Mouse (Mus musculus): ENCODE results near the gene Spem2. TPM values are rescaled to one million over a fixed set of nuclear protein-coding genes. Genes with fewer than 3 reads are reported as not detected.

Spem2 gene
- polyA plus RNA-seq, 1 experiment from 2014 or later: not detected

DNA sequence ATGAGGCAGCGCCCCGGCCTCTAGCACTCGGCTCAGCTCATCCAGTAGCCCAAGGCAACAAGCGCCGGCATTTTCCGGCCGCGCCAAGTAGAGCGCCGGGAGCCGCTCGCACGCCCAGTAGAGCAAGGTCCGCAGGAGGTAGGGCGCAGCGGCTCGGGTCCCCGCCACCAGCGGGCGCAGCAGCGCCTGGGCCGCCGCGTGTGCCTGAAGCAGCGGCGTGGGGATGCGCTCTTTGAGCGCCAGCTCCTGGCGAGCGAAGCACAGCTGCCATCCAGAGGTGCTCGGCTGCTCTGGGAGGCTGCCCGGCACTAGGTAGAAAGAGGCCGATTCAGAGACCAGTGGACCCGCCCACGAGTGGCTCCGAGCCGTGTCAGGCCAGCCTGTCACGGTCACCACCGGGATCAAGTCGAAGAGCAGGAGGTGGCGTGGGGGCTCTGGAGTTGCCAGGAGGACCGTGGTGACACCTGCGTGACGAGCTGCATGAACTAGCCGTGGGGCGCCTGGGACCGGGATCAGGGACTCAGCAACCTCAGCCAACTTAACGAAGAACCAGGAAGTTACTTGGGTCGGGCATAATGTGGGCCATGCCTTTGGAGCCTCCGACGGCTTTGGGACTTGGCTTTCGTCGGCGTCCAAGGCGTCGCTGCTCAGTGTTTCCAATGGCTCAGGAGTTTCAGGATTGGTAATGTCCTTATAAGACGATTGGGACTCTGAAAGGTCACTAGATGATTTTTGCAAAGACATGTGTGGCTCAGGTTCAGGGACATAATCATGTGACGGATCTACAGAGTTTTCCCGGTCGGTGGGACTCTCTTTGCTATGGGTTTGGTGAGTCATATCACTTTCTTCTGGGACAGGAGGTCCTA lies 14.2 kb downstream of the Spem2 start:
- Histone ChIP-seq H3K4me2 (peak overlapping the region; percentile 97), H3K36me3 (ENCODE audit: insufficient read depth) (no peaks in the 10 kb centered on the region), H3K9ac (peak overlapping the region; percentile 54), H3K27ac (ENCODE audit: low read depth) (0 out of 2 replicates have a peak overlapping the region, but pooled peaks have one; percentile 6), H3K9me3 (ENCODE audit: low read depth, low read length) (no peaks in the 10 kb centered on the region), H3K4me3 (ENCODE audit: low read depth, low read length) (peak overlapping the region; percentile 52), H3K4me1 (ENCODE audit: insufficient read depth) (peaks cover 38% of the 10 kb centered on the region), H3K27me3 (ENCODE audit: insufficient read depth, low read length) (peaks cover 45% of the 10 kb centered on the region)
- peak; percentile 62 for ATAC-seq (ENCODE audit: insufficient read depth)
- TF ChIP-seq CTCF (IDR thresholded peaks at IDR 0.05; ENCODE audit: low read depth): peak; percentile 51
- peak; percentile 88 for DNase-seq
- WGBS: 2% methylated on average over 60 of the region's 60 CpGs

- ATAC-seq (ENCODE audit: insufficient read depth): peak; percentile 8; the same call in 1 of the 2 replicates
- Histone ChIP-seq H3K9me3 (ENCODE audit: low read depth, low read length) (no peaks in the 10 kb centered on the region), H3K4me3 (ENCODE audit: low read depth, low read length) (peak overlapping the region; percentile 52), H3K27me3 (ENCODE audit: insufficient read depth, low read length) (peaks cover 45% of the 10 kb centered on the region), H3K9ac (peak overlapping the region; percentile 54), H3K27ac (ENCODE audit: low read depth) (0 out of 2 replicates have a peak overlapping the region, but pooled peaks have one; percentile 12), H3K4me2 (peak overlapping the region; percentile 97), H3K36me3 (ENCODE audit: insufficient read depth) (no peaks in the 10 kb centered on the region), H3K4me1 (ENCODE audit: insufficient read depth) (peaks cover 40% of the 10 kb centered on the region)
- no peak for DNase-seq
- WGBS: 3% methylated on average over 12 of the region's 12 CpGs
- TF ChIP-seq CTCF (IDR thresholded peaks at IDR 0.05; ENCODE audit: low read depth): no peak
Observed at GRCm38 (mm10) chr11:69803328-69803727, 14.9 kb downstream of the Spem2 start.

GRCm38 (mm10) chr11:69802648-69803105 lies 15.6 kb downstream of the Spem2 start:
- 0% methylated on average over 32 of the region's 33 CpGs for whole genome bisulfite sequencing
- ATAC-seq (ENCODE audit: insufficient read depth) (peak; percentile 13; the same call in 1 of the 2 replicates), DNase-seq (peak; percentile 88)
- Histone ChIP-seq H3K27me3 (ENCODE audit: insufficient read depth, low read length) (peaks cover 45% of the 10 kb centered on the region), H3K4me1 (ENCODE audit: insufficient read depth) (peaks cover 40% of the 10 kb centered on the region), H3K36me3 (ENCODE audit: insufficient read depth) (no peaks in the 10 kb centered on the region), H3K4me3 (ENCODE audit: low read depth, low read length) (peak overlapping the region; percentile 52), H3K9me3 (ENCODE audit: low read depth, low read length) (no peaks in the 10 kb centered on the region), H3K27ac (ENCODE audit: low read depth) (no peak overlapping the region), H3K9ac (peak overlapping the region; percentile 55), H3K4me2 (peak overlapping the region; percentile 97)
- TF ChIP-seq CTCF (IDR thresholded peaks at IDR 0.05; ENCODE audit: low read depth): no peak

GRCm38 (mm10) chr11:69801379-69801977 lies 16.8 kb downstream of the Spem2 start, which contains the start of gene Fgf11:
Gene Fgf11 (minus strand): TSS chr11:69801857.
- H3K9me3 ChIP-seq (ENCODE audit: low read depth, low read length): no peaks in the 10 kb centered on the region
- H3K36me3 ChIP-seq (ENCODE audit: insufficient read depth): no peaks in the 10 kb centered on the region
- TF ChIP-seq CTCF (IDR thresholded peaks at IDR 0.05; ENCODE audit: low read depth): no peak
- H3K27me3 ChIP-seq (ENCODE audit: insufficient read depth, low read length): peaks cover 45% of the 10 kb centered on the region
- peaks cover 40% of the 10 kb centered on the region for H3K4me1 ChIP-seq (ENCODE audit: insufficient read depth)
- peak within 1 kb of the TSS; percentile 71 for H3K27ac ChIP-seq (ENCODE audit: low read depth)
- DNase-seq: no peak
- peak within 1 kb of the TSS; percentile 55 for H3K9ac ChIP-seq
- peak within 1 kb of the TSS; percentile 97 for H3K4me2 ChIP-seq
- WGBS: under 1% methylated on average over 33 of the region's 33 CpGs
- no peak for ATAC-seq (ENCODE audit: insufficient read depth)
- peak within 1 kb of the TSS; percentile 52 for H3K4me3 ChIP-seq (ENCODE audit: low read depth, low read length)

GRCm38 (mm10) chr11:69800392-69801197 lies 17.7 kb downstream of the Spem2 start:
- peak; percentile 55 for ATAC-seq (ENCODE audit: insufficient read depth)
- peak overlapping the region; percentile 71 for H3K27ac ChIP-seq (ENCODE audit: low read depth)
- peak overlapping the region; percentile 55 for H3K9ac ChIP-seq
- peak overlapping the region; percentile 52 for H3K4me3 ChIP-seq (ENCODE audit: low read depth, low read length)
- H3K27me3 ChIP-seq (ENCODE audit: insufficient read depth, low read length): peaks cover 42% of the 10 kb centered on the region
- WGBS: under 1% methylated on average over 35 of the region's 36 CpGs
- peak overlapping the region; percentile 97 for H3K4me2 ChIP-seq
- TF ChIP-seq CTCF (IDR thresholded peaks at IDR 0.05; ENCODE audit: low read depth): no peak
- H3K9me3 ChIP-seq (ENCODE audit: low read depth, low read length): no peaks in the 10 kb centered on the region
- H3K36me3 ChIP-seq (ENCODE audit: insufficient read depth): no peaks in the 10 kb centered on the region
- peaks cover 43% of the 10 kb centered on the region for H3K4me1 ChIP-seq (ENCODE audit: insufficient read depth)
- DNase-seq: peak; percentile 85

DNA sequence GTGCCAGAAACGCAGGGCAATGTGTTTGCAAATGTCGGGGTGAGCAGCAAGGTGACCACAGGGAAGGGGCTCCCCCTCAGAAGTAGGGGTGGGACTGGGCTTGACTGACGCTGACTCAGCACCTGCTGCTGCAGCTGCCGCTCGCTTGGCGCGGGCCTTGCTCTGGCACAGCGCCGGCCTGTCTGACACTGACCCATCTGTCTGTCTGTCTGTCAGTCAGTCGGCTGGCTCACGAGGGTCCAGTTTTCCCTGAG lies 18.2 kb downstream of the Spem2 start:
- H3K27ac ChIP-seq (ENCODE audit: low read depth): peak overlapping the region; percentile 71; the same call in 1 of the 2 replicates
- H3K27me3 ChIP-seq (ENCODE audit: insufficient read depth, low read length): peaks cover 37% of the 10 kb centered on the region

More for the DNA sequence above, 18.2 kb downstream of the Spem2 start:
- DNase-seq (peak; percentile 53), ATAC-seq (ENCODE audit: insufficient read depth) (no peak)
- Histone ChIP-seq H3K4me2 (peak overlapping the region; percentile 97), H3K4me1 (ENCODE audit: insufficient read depth) (peaks cover 43% of the 10 kb centered on the region), H3K9ac (peak overlapping the region; percentile 55; the same call in 1 of the 2 replicates), H3K4me3 (ENCODE audit: low read depth, low read length) (peak overlapping the region; percentile 52), H3K9me3 (ENCODE audit: low read depth, low read length) (no peaks in the 10 kb centered on the region), H3K36me3 (ENCODE audit: insufficient read depth) (no peaks in the 10 kb centered on the region)
- under 1% methylated on average over 11 of the region's 11 CpGs for WGBS
- TF ChIP-seq CTCF (IDR thresholded peaks at IDR 0.05; ENCODE audit: low read depth): no peak
